Mouse (Mus musculus) stomach, postnatal 0 days (tissue): ENCODE measurements around the gene Klk15.

ENCODE experiments used
- CTCF ChIP-seq: IDR thresholded peaks from 2 replicates; pipeline ENCODE4 v1.5.1; 2016; ENCODE audit warnings: antibody characterized with exemption, low read depth, mild to moderate bottlenecking, moderate library complexity
- EP300 ChIP-seq: optimal IDR thresholded peaks from 2 replicates; pipeline ENCODE3; 2016; ENCODE audit warnings: antibody characterized with exemption

GRCm38 (mm10) chr7:43944727-43945264 is 11.3 kb downstream of the Klk15 start:
- TF ChIP-seq CTCF: no peak
- no peak for TF ChIP-seq EP300
